Mouse (Mus musculus) T-cell, adult 2 months (primary cell): ENCODE results near the gene Klhl32.
"Not testable (repeated sequence)": the region's sequence is repeated elsewhere in the genome, so short reads cannot be mapped to it uniquely, and the experiment has no call there.

Source experiments
- DNase-seq: peaks from one replicate; pipeline ENCODE4 v3.0.0; 2022; ENCODE audit warnings: low spot score

Gene Klhl32

GRCm38 (mm10) chr4:24850401-24851325 is at the start of gene Klhl32:
Klhl32 (minus strand) TSS chr4:24851124.
- peak; percentile 16 for DNase-seq

GRCm38 (mm10) chr4:24899146-24899545 is 48.2 kb upstream of the Klhl32 start:
- peak; percentile 0 for DNase-seq

- DNase-seq: peak; percentile 1
Observed at GRCm38 (mm10) chr4:24898636-24899035, 47.7 kb upstream of the Klhl32 start.

- DNase-seq: peak; percentile 93
Observed at GRCm38 (mm10) chr4:24897851-24898515, 47.1 kb upstream of the Klhl32 start, which contains the start of gene Ndufaf4. Ndufaf4 (plus strand) TSS chr4:24898083.

- DNase-seq: no peak
Observed at GRCm38 (mm10) chr4:24897351-24897750, 46.4 kb upstream of the Klhl32 start.

GRCm38 (mm10) chr4:24896829-24897228 is 45.9 kb upstream of the Klhl32 start:
- peak; percentile 4 for DNase-seq

- DNase-seq: no peak
Observed at GRCm38 (mm10) chr4:24894625-24895024, 43.7 kb upstream of the Klhl32 start.

GRCm38 (mm10) chr4:24892293-24892692 is 41.4 kb upstream of the Klhl32 start:
- DNase-seq: not testable (repeated sequence)

GRCm38 (mm10) chr4:24889386-24889785 is 38.5 kb upstream of the Klhl32 start:
- not testable (repeated sequence) for DNase-seq

- no peak for DNase-seq
Observed at GRCm38 (mm10) chr4:24869230-24869629, 18.3 kb upstream of the Klhl32 start.

GRCm38 (mm10) chr4:24865691-24866090 is 14.8 kb upstream of the Klhl32 start:
- DNase-seq: no peak

- no peak for DNase-seq
Observed at GRCm38 (mm10) chr4:24847406-24847805, 3.5 kb downstream of the Klhl32 start.

GRCm38 (mm10) chr4:24845546-24845945 is 5.4 kb downstream of the Klhl32 start:
- DNase-seq: no peak

GRCm38 (mm10) chr4:24838567-24838966 is 12.4 kb downstream of the Klhl32 start:
- no peak for DNase-seq

- no peak for DNase-seq
Observed at GRCm38 (mm10) chr4:24835555-24835954, 15.4 kb downstream of the Klhl32 start.

- DNase-seq: no peak
Observed at GRCm38 (mm10) chr4:24808316-24808715, 42.6 kb downstream of the Klhl32 start.

GRCm38 (mm10) chr4:24801881-24802280 is 49.0 kb downstream of the Klhl32 start:
- no peak for DNase-seq

GRCm38 (mm10) chr4:24801343-24801742 is 49.6 kb downstream of the Klhl32 start:
- DNase-seq: no peak

GRCm38 (mm10) chr4:24800345-24800936 is 50.5 kb downstream of the Klhl32 start:
- no peak for DNase-seq

- DNase-seq: no peak
Observed at GRCm38 (mm10) chr4:24799037-24799436, 51.9 kb downstream of the Klhl32 start.

- DNase-seq: no peak
Observed at GRCm38 (mm10) chr4:24797868-24798267, 53.1 kb downstream of the Klhl32 start.

GRCm38 (mm10) chr4:24797280-24797679 is 53.6 kb downstream of the Klhl32 start:
- no peak for DNase-seq

GRCm38 (mm10) chr4:24796229-24796628 is 54.7 kb downstream of the Klhl32 start:
- no peak for DNase-seq
